Mouse (Mus musculus): Measurements from ENCODE around the gene Gm17521. TPM values are rescaled to one million over a fixed set of nuclear protein-coding genes. Genes with fewer than 3 reads are reported as not detected.
"Not testable (repeated sequence)": the region's sequence is repeated elsewhere in the genome, so short reads cannot be mapped to it uniquely, and the experiment has no call there.

The Gm17521 gene
- not detected in 2 replicates for polyA plus RNA-seq (2012; rRNA removed)

- not testable (repeated sequence) for H3K36me3 ChIP-seq (ENCODE audit: control insufficient read depth, insufficient read depth, low read length); H3K27ac ChIP-seq (ENCODE audit: control insufficient read depth, insufficient read depth, low read length); DNase-seq; H3K27me3 ChIP-seq (ENCODE audit: control insufficient read depth, insufficient read depth, low read length); H3K4me1 ChIP-seq (replicated peaks; ENCODE audit: control insufficient read depth, insufficient read depth, low read length); H3K4me3 ChIP-seq (ENCODE audit: control insufficient read depth, insufficient read depth, low read length)
- 73% methylated on average over 1 of the region's 1 CpGs for WGBS
Measured at GRCm38 (mm10) chrX:123029569-123029968, at the start of gene Gm17521. Gene Gm17521 (minus strand): TSS chrX:123029669.

- no peak for TF ChIP-seq CTCF (IDR thresholded peaks at IDR 0.05; ENCODE audit: borderline replicate concordance, control insufficient read depth, extremely low read depth, insufficient read depth, low read length, poor library complexity)
- no peak for TF ChIP-seq POLR2A (IDR thresholded peaks at IDR 0.05; ENCODE audit: control insufficient read depth, extremely low read depth, insufficient read depth, low read length, poor library complexity)
- Histone ChIP-seq H3K36me3 (ENCODE audit: control insufficient read depth, insufficient read depth, low read length) (no peaks in the 10 kb centered on the region), H3K4me3 (ENCODE audit: control insufficient read depth, insufficient read depth, low read length) (no peak overlapping the region), H3K4me1 (replicated peaks; ENCODE audit: control insufficient read depth, insufficient read depth, low read length) (no peaks in the 10 kb centered on the region), H3K27me3 (ENCODE audit: control insufficient read depth, insufficient read depth, low read length) (no peaks in the 10 kb centered on the region), H3K27ac (ENCODE audit: control insufficient read depth, insufficient read depth, low read length) (no peak overlapping the region)
- no peak for DNase-seq
Measured at GRCm38 (mm10) chrX:123043956-123044355, 14.5 kb upstream of the Gm17521 start.

- H3K4me3 ChIP-seq (ENCODE audit: control insufficient read depth, insufficient read depth, low read length), result no peak overlapping the region
- WGBS, result 76% methylated on average over 4 of the region's 4 CpGs
- no peaks in the 10 kb centered on the region for H3K36me3 ChIP-seq (ENCODE audit: control insufficient read depth, insufficient read depth, low read length)
- TF ChIP-seq POLR2A (IDR thresholded peaks at IDR 0.05; ENCODE audit: control insufficient read depth, extremely low read depth, insufficient read depth, low read length, poor library complexity) (no peak), CTCF (IDR thresholded peaks at IDR 0.05; ENCODE audit: borderline replicate concordance, control insufficient read depth, extremely low read depth, insufficient read depth, low read length, poor library complexity) (no peak)
- H3K4me1 ChIP-seq (replicated peaks; ENCODE audit: control insufficient read depth, insufficient read depth, low read length), result no peaks in the 10 kb centered on the region
- no peak for DNase-seq
- no peaks in the 10 kb centered on the region for H3K27me3 ChIP-seq (ENCODE audit: control insufficient read depth, insufficient read depth, low read length)
- H3K27ac ChIP-seq (ENCODE audit: control insufficient read depth, insufficient read depth, low read length), result no peak overlapping the region
Measured at GRCm38 (mm10) chrX:123043516-123043915, 14.0 kb upstream of the Gm17521 start.

Other genes starting within 250 kb of the Gm17521 start
- gene Cldn34c1, start 73.8 kb upstream of the Gm17521 start, polyA plus RNA-seq (2012; rRNA removed), result 3.2 and 3.9 TPM in 2 replicates
- gene Srsx, start 192.8 kb upstream of the Gm17521 start, polyA plus RNA-seq (2012; rRNA removed), result not detected in 2 replicates
- not detected in 2 replicates for gene Gm17577, start 217.2 kb upstream of the Gm17521 start, polyA plus RNA-seq (2012; rRNA removed)

Data from thymus, adult 2 months (tissue).